Mouse (Mus musculus) heart, embryonic 16.5 days (tissue): ENCODE measurements at regions not wholly inside any gene's neighbourhood (a gene's known extent, or its start where the extent isn't known, plus 50 kb on each side); places are given as distances from the start of the nearest gene placed in this dataset.

Experiments
- ATAC-seq: fragments of 200-750 bp; cut with Nextera tagmentation; replicated peaks from 2 replicates; pipeline ENCODE4 v1.8.0; 2017; ENCODE audit warnings: moderate number of reproducible peaks; ENCODE audit not compliant: insufficient read depth, low FRiP score; ENCODE audit errors: extremely low read depth
- H3K27ac ChIP-seq: fragments of 300-500 bp; sonication (generic); 2 replicates; pipeline ENCODE4 v1.5.1; 2014; ENCODE audit warnings: mild to moderate bottlenecking, low read length, control low read depth, moderate library complexity
- H3K27me3 ChIP-seq: fragments of 300-500 bp; sonication (generic); 2 replicates; pipeline ENCODE4 v1.6.1; 2014; ENCODE audit warnings: low read length, mixed read lengths; ENCODE audit not compliant: control insufficient read depth, insufficient read depth
- H3K36me3 ChIP-seq: fragments of 300-500 bp; sonication (generic); 2 replicates; pipeline ENCODE4 v1.6.1; 2014; ENCODE audit not compliant: control insufficient read depth, insufficient read depth
- H3K4me1 ChIP-seq: fragments of 300-500 bp; sonication (generic); 2 replicates; pipeline ENCODE4 v1.6.1; 2014; ENCODE audit warnings: low read length, mixed read lengths; ENCODE audit not compliant: control insufficient read depth, insufficient read depth
- H3K4me2 ChIP-seq: fragments of 300-500 bp; sonication (generic); 2 replicates; pipeline ENCODE4 v1.6.1; 2014; ENCODE audit warnings: low read depth, mild to moderate bottlenecking, control low read depth, low read length
- H3K4me3 ChIP-seq: fragments of 300-500 bp; sonication (generic); 2 replicates; pipeline ENCODE4 v1.5.1; 2014; ENCODE audit warnings: mild to moderate bottlenecking, control low read depth, low read length
- H3K9ac ChIP-seq: fragments of 300-500 bp; sonication (generic); 2 replicates; pipeline ENCODE4 v1.6.1; 2014; ENCODE audit warnings: low read length, control low read depth
- H3K9me3 ChIP-seq: fragments of 300-500 bp; sonication (generic); replicated peaks from 2 replicates; pipeline ENCODE4 v1.6.1; 2016; ENCODE audit warnings: low read length; ENCODE audit not compliant: control insufficient read depth
- WGBS: fragments of 180-500 bp; shearing (Covaris S2); extraction: QIAGEN DNeasy Blood & Tissue Kit; methylation state at CpG from one replicate; pipeline ENCODE4 v1.1.7; 2014; 5-methylcytosine and 5-hydroxymethylcytosine counted together

- Histone ChIP-seq H3K27ac (no peak overlapping the region), H3K36me3 (no peaks in the 10 kb centered on the region), H3K4me3 (no peak overlapping the region), H3K27me3 (no peaks in the 10 kb centered on the region), H3K9ac (no peak overlapping the region), H3K4me2 (no peak overlapping the region), H3K4me1 (no peaks in the 10 kb centered on the region), H3K9me3 (no peaks in the 10 kb centered on the region)
- 74% methylated on average over 6 of the region's 6 CpGs for WGBS
- no peak for ATAC-seq
Observed at GRCm38 (mm10) chr2:8562948-8563347, 1053.6 kb upstream of the Celf2 start.

DNA sequence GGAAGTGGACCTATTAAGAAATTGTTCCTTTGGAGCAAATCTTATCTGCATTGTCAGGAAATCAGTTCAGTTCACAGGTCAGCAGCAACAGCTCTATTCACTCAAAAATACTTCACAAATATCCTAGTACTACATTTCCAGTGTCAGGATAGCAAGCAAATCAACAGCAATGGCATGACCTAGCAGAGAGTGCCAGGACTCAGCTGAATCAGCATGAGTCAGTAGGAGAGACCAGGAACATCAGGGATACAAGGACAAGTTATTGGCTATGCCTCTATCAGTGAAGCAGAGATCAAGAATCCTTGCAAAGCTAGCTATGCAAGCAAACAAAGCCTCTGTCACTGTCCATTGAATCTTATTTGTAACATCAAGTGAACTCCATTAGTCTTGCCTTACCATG, 1036.8 kb upstream of the Celf2 start:
- Histone ChIP-seq H3K27me3 (no peaks in the 10 kb centered on the region), H3K36me3 (no peaks in the 10 kb centered on the region), H3K4me1 (no peaks in the 10 kb centered on the region), H3K4me2 (no peak overlapping the region), H3K4me3 (no peak overlapping the region), H3K27ac (no peak overlapping the region), H3K9ac (no peak overlapping the region), H3K9me3 (no peaks in the 10 kb centered on the region)
- no peak for ATAC-seq

- Histone ChIP-seq H3K4me2 (no peak overlapping the region), H3K9ac (no peak overlapping the region), H3K27ac (no peak overlapping the region), H3K9me3 (no peaks in the 10 kb centered on the region), H3K36me3 (no peaks in the 10 kb centered on the region), H3K4me1 (no peaks in the 10 kb centered on the region), H3K27me3 (no peaks in the 10 kb centered on the region), H3K4me3 (no peak overlapping the region)
- no peak for ATAC-seq
- WGBS, result 9% methylated on average over 1 of the region's 1 CpGs
Observed at GRCm38 (mm10) chr2:8536842-8537241, 1027.5 kb upstream of the Celf2 start.

- H3K27me3 ChIP-seq, result no peaks in the 10 kb centered on the region
- no peak overlapping the region for H3K9ac ChIP-seq
- no peaks in the 10 kb centered on the region for H3K4me1 ChIP-seq
- no peak overlapping the region for H3K4me2 ChIP-seq
- H3K36me3 ChIP-seq, result no peaks in the 10 kb centered on the region
- H3K9me3 ChIP-seq, result no peaks in the 10 kb centered on the region
- no peak for ATAC-seq
- WGBS, result 28% methylated on average over 1 of the region's 1 CpGs
- no peak overlapping the region for H3K4me3 ChIP-seq
- H3K27ac ChIP-seq, result no peak overlapping the region
Observed at GRCm38 (mm10) chr2:8498466-8498865, 989.1 kb upstream of the Celf2 start.

DNA sequence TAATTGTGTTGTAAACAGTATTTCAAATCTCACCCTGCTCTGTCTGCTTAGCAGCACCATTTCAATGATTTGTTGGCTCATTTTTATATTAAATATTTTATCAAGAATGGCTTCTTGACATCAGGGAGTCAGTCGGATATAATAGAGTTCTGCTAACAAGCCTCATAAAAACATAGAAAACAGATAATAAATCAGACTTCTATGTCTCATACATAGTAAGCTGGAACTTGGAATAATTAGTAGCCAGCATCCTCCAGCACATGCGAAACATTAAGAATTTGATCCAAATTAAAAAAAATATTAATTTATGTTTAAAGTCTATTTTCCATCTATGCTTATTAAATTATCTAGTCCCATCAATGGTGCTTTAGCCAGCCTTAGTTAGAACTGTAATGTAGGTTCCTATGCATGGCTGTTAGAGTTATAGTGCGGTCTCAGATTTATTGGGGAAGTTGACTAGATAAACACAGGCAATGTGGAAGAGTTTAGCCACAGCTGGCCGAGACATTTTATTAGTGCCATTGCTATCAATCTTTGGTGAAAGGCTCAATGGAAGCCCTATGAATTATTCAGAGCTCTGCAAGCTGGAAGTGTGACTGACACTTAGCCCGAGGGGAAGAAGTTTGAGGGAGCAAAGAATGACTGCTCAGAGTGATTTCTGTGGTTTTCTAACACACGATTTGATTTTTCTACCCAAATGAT, 968.6 kb upstream of the Celf2 start:
- H3K27me3 ChIP-seq, result no peaks in the 10 kb centered on the region
- ATAC-seq, result no peak
- no peaks in the 10 kb centered on the region for H3K4me1 ChIP-seq
- H3K9ac ChIP-seq, result no peak overlapping the region
- no peak overlapping the region for H3K4me2 ChIP-seq
- no peaks in the 10 kb centered on the region for H3K36me3 ChIP-seq
- H3K9me3 ChIP-seq, result no peaks in the 10 kb centered on the region
- H3K4me3 ChIP-seq, result no peak overlapping the region
- H3K27ac ChIP-seq, result no peak overlapping the region
- WGBS, result 69% methylated on average over 6 of the region's 6 CpGs

GRCm38 (mm10) chr2:8470546-8470945, 961.2 kb upstream of the Celf2 start:
- H3K27me3 ChIP-seq, result no peaks in the 10 kb centered on the region
- no peaks in the 10 kb centered on the region for H3K4me1 ChIP-seq
- H3K9me3 ChIP-seq, result no peaks in the 10 kb centered on the region
- no peak overlapping the region for H3K4me3 ChIP-seq
- no peaks in the 10 kb centered on the region for H3K36me3 ChIP-seq
- ATAC-seq, result no peak
- 89% methylated on average over 1 of the region's 1 CpGs for WGBS
- no peak overlapping the region for H3K27ac ChIP-seq
- no peak overlapping the region for H3K9ac ChIP-seq
- no peak overlapping the region for H3K4me2 ChIP-seq

GRCm38 (mm10) chr2:8468989-8469388, 959.6 kb upstream of the Celf2 start:
- Histone ChIP-seq H3K4me2 (no peak overlapping the region), H3K27ac (no peak overlapping the region), H3K9ac (no peak overlapping the region), H3K4me1 (no peaks in the 10 kb centered on the region), H3K9me3 (no peaks in the 10 kb centered on the region), H3K4me3 (no peak overlapping the region), H3K36me3 (no peaks in the 10 kb centered on the region), H3K27me3 (no peaks in the 10 kb centered on the region)
- 50% methylated on average over 2 of the region's 2 CpGs for WGBS
- no peak for ATAC-seq

DNA sequence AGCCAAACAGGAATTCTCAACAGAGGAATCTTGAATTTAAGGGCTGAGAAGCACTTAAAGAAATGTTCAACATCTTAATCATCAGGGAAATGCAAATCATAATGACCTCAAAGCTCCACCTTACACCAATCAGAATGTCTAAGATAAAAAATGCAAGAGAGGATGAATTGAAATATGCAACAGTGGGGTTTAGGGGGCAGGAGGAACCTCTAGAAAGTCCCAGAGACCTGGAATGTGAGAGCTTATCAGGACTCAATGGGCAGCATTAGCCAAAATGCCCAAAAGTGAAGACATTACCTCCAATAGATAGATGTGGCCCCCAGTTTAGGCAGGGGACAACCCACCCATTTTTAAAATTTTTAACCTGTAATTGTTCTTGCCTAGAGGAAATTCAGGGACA, 959.0 kb upstream of the Celf2 start:
- Histone ChIP-seq H3K9ac (no peak overlapping the region), H3K4me3 (no peak overlapping the region), H3K4me1 (no peaks in the 10 kb centered on the region), H3K36me3 (no peaks in the 10 kb centered on the region), H3K27ac (no peak overlapping the region), H3K4me2 (no peak overlapping the region), H3K9me3 (no peaks in the 10 kb centered on the region), H3K27me3 (no peaks in the 10 kb centered on the region)
- no peak for ATAC-seq

GRCm38 (mm10) chr2:8467531-8468203, 958.3 kb upstream of the Celf2 start:
- Histone ChIP-seq H3K4me3 (no peak overlapping the region), H3K27me3 (no peaks in the 10 kb centered on the region), H3K9ac (no peak overlapping the region), H3K27ac (no peak overlapping the region), H3K4me1 (no peaks in the 10 kb centered on the region), H3K36me3 (no peaks in the 10 kb centered on the region), H3K9me3 (no peaks in the 10 kb centered on the region), H3K4me2 (no peak overlapping the region)
- WGBS, result 74% methylated on average over 2 of the region's 2 CpGs
- ATAC-seq, result no peak
